Mouse (Mus musculus) forebrain, postnatal 0 days (tissue): Measurements from ENCODE around the gene Cir1. TPM values are rescaled to one million over a fixed set of nuclear protein-coding genes. Genes with fewer than 3 reads are reported as not detected.

Source experiments
- ATAC-seq: fragments of 200-750 bp; cut with Nextera tagmentation; 2 replicates; pipeline ENCODE4 v1.8.0; 2017; ENCODE audit warnings: mild to moderate bottlenecking, moderate library complexity
- DNase-seq: peaks from one replicate; pipeline ENCODE4 v3.0.0-alpha.2; 2015
- H3K27ac ChIP-seq: fragments of 300-500 bp; sonication (generic); 2 replicates; pipeline ENCODE4 v1.5.1; 2014; ENCODE audit warnings: low read depth, mild to moderate bottlenecking, antibody characterized with exemption, low read length, moderate library complexity, mixed read lengths
- H3K27me3 ChIP-seq: fragments of 300-500 bp; sonication (generic); 2 replicates; pipeline ENCODE4 v1.6.1; 2014; ENCODE audit warnings: mild to moderate bottlenecking, low read length, mixed read lengths; ENCODE audit not compliant: insufficient read depth
- H3K36me3 ChIP-seq: fragments of 300-500 bp; sonication (generic); 2 replicates; pipeline ENCODE4 v1.6.1; 2014; ENCODE audit warnings: mild to moderate bottlenecking, moderate library complexity; ENCODE audit not compliant: insufficient read depth
- H3K4me1 ChIP-seq: fragments of 300-500 bp; sonication (generic); 2 replicates; pipeline ENCODE4 v1.6.1; 2014; ENCODE audit warnings: antibody characterized with exemption; ENCODE audit not compliant: insufficient read depth
- H3K4me2 ChIP-seq: fragments of 300-500 bp; sonication (generic); 2 replicates; pipeline ENCODE4 v1.6.1; 2014; ENCODE audit warnings: low read depth, mild to moderate bottlenecking, moderate library complexity
- H3K4me3 ChIP-seq: fragments of 300-500 bp; sonication (generic); 2 replicates; pipeline ENCODE4 v1.5.1; 2014; ENCODE audit warnings: low read depth, low read length, mixed read lengths
- H3K9ac ChIP-seq: fragments of 300-500 bp; sonication (generic); 2 replicates; pipeline ENCODE4 v1.6.1; 2014; ENCODE audit warnings: mild to moderate bottlenecking
- H3K9me3 ChIP-seq: fragments of 300-500 bp; sonication (generic); 2 replicates; pipeline ENCODE4 v1.6.1; 2016; ENCODE audit warnings: low read length
- CTCF ChIP-seq: sonication (generic); IDR thresholded peaks from 2 replicates; pipeline ENCODE4 v1.5.1; 2016; ENCODE audit warnings: antibody characterized with exemption, control low read depth, low read depth
- WGBS: fragments of 180-500 bp; shearing (Covaris S2); extraction: QIAGEN DNeasy Blood & Tissue Kit; methylation state at CpG from one replicate; pipeline ENCODE4 v1.1.7; 2014; 5-methylcytosine and 5-hydroxymethylcytosine counted together
- polyA plus RNA-seq: library from polyadenylated mRNA; unstranded; fragments of >200 nt; fragmentation: Nextera tagmentation; extraction: Ambion mirVana; gene quantifications from 2 replicates; pipeline ENCODE4 v1.2.1, GENCODE M21; 2015
- total RNA-seq: library from RNA; depleted of rRNA; stranded (reverse); fragments of >200 nt; gene quantifications from 2 replicates; pipeline ENCODE4 v1.2.3, GENCODE M21; 2014

Cir1 gene
- total and polyA plus RNA-seq, 2 experiments from 2014 or later, result 10.6 to 30.3 TPM

DNA sequence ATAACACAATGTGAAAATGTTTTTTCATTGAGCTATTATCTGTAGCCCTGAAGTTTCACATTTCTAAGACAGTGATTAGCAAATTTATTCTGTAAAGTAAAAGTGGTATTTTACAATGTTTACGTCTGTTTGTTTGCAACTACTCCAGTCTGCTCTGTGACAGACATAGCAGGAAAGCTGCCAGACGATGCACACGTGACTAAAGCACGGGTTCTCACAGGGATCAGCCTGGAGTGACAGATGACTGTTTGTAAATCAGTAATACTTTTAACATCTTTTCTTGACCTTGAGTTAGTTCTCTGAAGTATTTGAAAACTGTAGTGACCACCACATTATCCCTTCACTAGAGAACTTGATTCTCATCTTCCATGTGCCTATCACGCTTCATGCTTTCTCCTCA is 8.0 kb downstream of the Cir1 start:
- no peaks in the 10 kb centered on the region for H3K27me3 ChIP-seq
- no peaks in the 10 kb centered on the region for H3K9me3 ChIP-seq
- DNase-seq, result no peak
- H3K36me3 ChIP-seq, result peaks cover 56% of the 10 kb centered on the region
- no peak overlapping the region for H3K27ac ChIP-seq
- no peak for TF ChIP-seq CTCF
- WGBS, result 85% methylated on average over 5 of the region's 5 CpGs
- H3K4me2 ChIP-seq, result no peak overlapping the region
- ATAC-seq, result no peak
- no peak overlapping the region for H3K9ac ChIP-seq
- H3K4me1 ChIP-seq, result no peaks in the 10 kb centered on the region
- H3K4me3 ChIP-seq, result no peak overlapping the region

DNA sequence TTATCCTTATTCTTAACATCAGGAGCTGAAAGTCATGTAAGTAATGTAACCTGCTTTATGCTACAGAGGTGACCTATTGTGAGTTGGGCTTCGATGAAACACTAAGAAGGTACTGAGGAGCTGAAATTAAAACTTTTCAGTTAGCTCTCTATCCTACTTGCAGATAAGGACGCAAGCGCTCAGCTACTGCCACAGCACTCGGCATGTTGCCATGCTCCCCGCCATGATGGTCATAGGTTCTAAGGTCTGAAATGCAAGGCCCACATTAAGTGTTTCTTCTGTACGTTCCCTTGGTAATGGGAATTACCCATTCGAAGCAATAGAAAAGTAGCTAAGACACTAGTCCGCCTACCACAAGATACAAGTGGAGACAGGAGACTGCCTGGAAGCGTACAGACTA is 9.8 kb downstream of the Cir1 start:
- Histone ChIP-seq H3K27ac (no peak overlapping the region), H3K9ac (no peak overlapping the region), H3K27me3 (no peaks in the 10 kb centered on the region), H3K4me3 (no peak overlapping the region), H3K9me3 (no peaks in the 10 kb centered on the region), H3K4me1 (no peaks in the 10 kb centered on the region), H3K4me2 (no peak overlapping the region), H3K36me3 (peaks cover 51% of the 10 kb centered on the region)
- DNase-seq (no peak), ATAC-seq (no peak)
- no peak for TF ChIP-seq CTCF
- 97% methylated on average over 9 of the region's 9 CpGs for WGBS

- Histone ChIP-seq H3K9ac (no peak overlapping the region), H3K4me1 (no peaks in the 10 kb centered on the region), H3K9me3 (no peaks in the 10 kb centered on the region), H3K4me3 (no peak overlapping the region), H3K36me3 (peaks cover 45% of the 10 kb centered on the region), H3K27ac (no peak overlapping the region), H3K27me3 (no peaks in the 10 kb centered on the region), H3K4me2 (no peak overlapping the region)
- ATAC-seq (no peak), DNase-seq (no peak)
- TF ChIP-seq CTCF, result no peak
- WGBS, result 90% methylated on average over 1 of the region's 1 CpGs
Measured at GRCm38 (mm10) chr2:73301979-73302378, 10.5 kb downstream of the Cir1 start.

DNA sequence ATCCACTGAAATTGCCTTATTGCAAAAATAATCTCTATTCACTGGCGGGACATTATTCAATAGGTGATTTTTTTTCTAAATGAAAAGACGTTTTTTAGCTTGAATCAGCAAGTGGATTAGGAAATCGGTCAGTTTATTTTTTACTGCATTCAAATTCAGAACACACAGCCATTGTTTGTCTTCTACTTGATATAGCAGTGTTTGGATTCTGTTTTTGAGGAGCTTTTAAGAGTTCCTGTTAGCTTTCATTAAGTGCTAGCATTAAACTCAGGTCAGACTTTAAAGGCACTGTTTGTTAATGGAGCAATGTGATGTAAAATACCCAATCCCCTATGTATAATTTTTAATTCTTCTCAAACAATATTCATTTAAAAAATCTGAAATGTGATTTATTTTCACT is 13.7 kb downstream of the Cir1 start:
- Histone ChIP-seq H3K27ac (no peak overlapping the region), H3K4me1 (no peaks in the 10 kb centered on the region), H3K4me2 (no peak overlapping the region), H3K4me3 (no peak overlapping the region), H3K27me3 (no peaks in the 10 kb centered on the region), H3K36me3 (peaks cover 32% of the 10 kb centered on the region), H3K9me3 (no peaks in the 10 kb centered on the region), H3K9ac (no peak overlapping the region)
- ATAC-seq (no peak), DNase-seq (no peak)
- WGBS, result 29% methylated on average over 3 of the region's 3 CpGs
- TF ChIP-seq CTCF, result no peak

- no peaks in the 10 kb centered on the region for H3K4me1 ChIP-seq
- ATAC-seq (no peak), DNase-seq (no peak)
- no peaks in the 10 kb centered on the region for H3K27me3 ChIP-seq
- 74% methylated on average over 7 of the region's 7 CpGs for WGBS
- peaks cover 27% of the 10 kb centered on the region for H3K36me3 ChIP-seq
- no peak for TF ChIP-seq CTCF
- no peak overlapping the region for H3K9ac ChIP-seq
- H3K4me3 ChIP-seq, result no peak overlapping the region
- H3K27ac ChIP-seq, result no peak overlapping the region
- no peaks in the 10 kb centered on the region for H3K9me3 ChIP-seq
- H3K4me2 ChIP-seq, result no peak overlapping the region
Measured at GRCm38 (mm10) chr2:73298154-73298553, 14.3 kb downstream of the Cir1 start.

DNA sequence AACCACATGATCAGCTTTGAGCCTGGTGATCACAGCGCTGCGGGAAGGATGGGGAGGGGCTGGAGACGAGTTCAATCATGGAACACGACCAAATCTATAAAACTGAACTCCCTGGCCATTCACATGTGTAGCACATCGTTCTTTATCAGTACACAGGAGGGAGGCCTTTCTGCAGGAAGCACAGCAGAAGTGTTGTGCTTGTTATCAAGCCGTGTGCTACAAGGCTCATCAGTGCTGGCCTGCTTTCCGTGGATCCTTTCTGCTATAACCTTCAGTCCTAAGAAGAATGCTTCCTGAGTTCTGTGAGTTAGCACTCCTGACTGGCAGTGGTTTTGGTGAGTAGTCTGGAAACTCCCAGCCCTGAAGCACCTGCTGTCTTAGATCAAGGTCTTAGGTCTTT is 17.5 kb downstream of the Cir1 start:
- Histone ChIP-seq H3K9me3 (no peaks in the 10 kb centered on the region), H3K4me2 (no peak overlapping the region), H3K4me3 (no peak overlapping the region), H3K27me3 (no peaks in the 10 kb centered on the region), H3K9ac (no peak overlapping the region), H3K4me1 (no peaks in the 10 kb centered on the region), H3K36me3 (peaks cover 31% of the 10 kb centered on the region), H3K27ac (no peak overlapping the region)
- no peak for TF ChIP-seq CTCF
- no peak for ATAC-seq
- DNase-seq, result no peak
- 85% methylated on average over 7 of the region's 7 CpGs for WGBS

DNA sequence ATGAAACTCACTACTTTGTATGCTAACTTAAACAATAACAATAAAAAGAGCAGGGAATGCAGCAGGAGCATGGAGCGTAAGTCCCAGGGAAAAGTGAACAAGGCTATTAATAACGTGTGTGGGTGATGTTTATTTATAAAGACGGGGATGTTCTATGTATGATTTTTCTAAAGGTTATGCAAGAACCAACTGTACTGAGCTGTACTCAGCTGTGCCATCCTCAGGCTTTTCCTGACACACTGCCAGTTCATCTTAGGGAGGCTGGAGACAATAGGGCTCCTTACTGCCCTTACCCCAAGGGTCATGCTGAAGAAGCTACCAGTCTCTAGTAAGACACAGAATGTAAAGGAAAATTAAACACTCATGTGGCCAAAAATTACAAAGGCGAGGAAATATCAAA is 21.4 kb downstream of the Cir1 start:
- H3K36me3 ChIP-seq, result peaks cover 35% of the 10 kb centered on the region
- H3K4me3 ChIP-seq, result no peak overlapping the region
- H3K9me3 ChIP-seq, result no peaks in the 10 kb centered on the region
- H3K4me2 ChIP-seq, result no peak overlapping the region
- H3K27ac ChIP-seq, result no peak overlapping the region
- no peak for ATAC-seq
- WGBS, result 93% methylated on average over 4 of the region's 4 CpGs
- DNase-seq, result no peak
- TF ChIP-seq CTCF, result no peak
- no peak overlapping the region for H3K9ac ChIP-seq
- H3K27me3 ChIP-seq, result no peaks in the 10 kb centered on the region
- H3K4me1 ChIP-seq, result no peaks in the 10 kb centered on the region

DNA sequence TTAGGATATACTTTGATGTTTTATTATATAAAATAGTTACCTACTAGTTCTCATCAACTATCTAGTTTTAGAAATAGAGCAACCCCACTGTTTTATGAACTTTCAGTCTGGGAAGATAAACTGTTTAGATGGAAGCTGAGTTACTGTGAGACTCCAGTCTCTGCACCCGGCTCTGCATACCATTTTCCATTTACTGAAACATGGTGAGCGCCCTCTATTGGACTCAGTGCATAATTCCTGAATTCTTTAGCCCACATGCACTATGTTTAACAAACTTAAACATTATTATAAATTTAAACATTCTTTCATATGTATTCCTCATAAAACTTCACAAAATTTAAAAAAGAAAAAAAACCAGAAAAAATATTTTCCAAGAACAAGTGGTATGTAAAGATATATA is 26.9 kb downstream of the Cir1 start:
- Histone ChIP-seq H3K4me2 (no peak overlapping the region), H3K4me1 (no peaks in the 10 kb centered on the region), H3K4me3 (no peak overlapping the region), H3K36me3 (peaks cover 14% of the 10 kb centered on the region), H3K9ac (no peak overlapping the region), H3K9me3 (no peaks in the 10 kb centered on the region), H3K27ac (no peak overlapping the region), H3K27me3 (peaks cover 5% of the 10 kb centered on the region; the same call in 1 of the 2 replicates)
- DNase-seq (peak; percentile 74), ATAC-seq (peak; percentile 58; the same call in 1 of the 2 replicates)
- WGBS, result 7% methylated on average over 2 of the region's 2 CpGs
- peak; percentile 71 for TF ChIP-seq CTCF
